Mouse (Mus musculus) heart, postnatal 10 days (tissue): Measurements from ENCODE around the gene 4933434E20Rik. TPM values are rescaled to one million over a fixed set of nuclear protein-coding genes. Genes with fewer than 3 reads are reported as not detected.
A peak's percentile ranks its signal among the peaks of the same experiment; 100 is the strongest.

Source experiments
- DNase-seq, 2 experiments: peaks; one replicate each; pipeline ENCODE4 v3.0.0; 2021
- intact Hi-C: fragments of 180-260 bp; cut with DNase I; formaldehyde crosslinking; loops from one replicate; pipeline ENCODE4 v1.15.1; 2025
- total RNA-seq, 2 experiments: library from RNA; stranded (reverse); gene quantifications; 2 replicates each; pipeline ENCODE4 v1.2.3; 2021

The 4933434E20Rik gene
- total RNA-seq, 2 experiments from 2014 or later, result 56.2 to 63.2 TPM

DNA sequence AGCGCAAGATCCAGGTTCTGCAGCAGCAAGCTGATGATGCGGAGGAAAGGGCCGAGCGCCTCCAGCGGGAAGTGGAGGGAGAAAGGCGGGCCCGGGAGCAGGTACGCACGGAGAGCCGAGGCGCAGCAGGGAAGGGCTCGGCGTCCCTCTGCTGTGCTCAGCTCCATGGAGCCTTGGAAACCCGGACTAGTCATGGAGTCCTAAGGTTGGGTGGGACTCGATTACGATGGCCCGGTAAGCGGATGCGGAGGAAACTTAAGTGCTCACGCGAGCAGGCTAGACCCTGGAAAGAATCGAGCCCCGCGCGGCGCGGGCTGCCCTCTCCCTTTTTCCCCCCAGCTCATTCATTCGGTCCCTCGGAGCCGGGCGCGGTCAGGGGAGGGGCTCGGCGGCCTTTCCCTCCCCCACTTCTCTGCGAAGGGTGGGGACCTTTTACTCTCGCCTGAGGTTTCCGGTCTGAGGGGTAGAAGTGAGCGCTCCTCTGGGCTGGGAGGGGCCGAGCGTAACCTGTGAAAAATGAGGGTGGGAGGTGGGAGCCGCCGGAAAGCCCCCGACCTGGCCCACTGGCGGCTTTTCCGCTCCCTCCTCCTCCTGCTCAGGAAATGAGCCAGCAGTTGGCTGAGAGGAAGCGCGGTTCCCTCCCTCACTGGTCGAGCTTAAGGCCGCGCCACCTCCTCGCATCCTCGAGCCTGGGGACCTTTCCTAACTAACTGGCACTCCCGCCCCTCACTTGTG, 28.5 kb downstream of the 4933434E20Rik start:
- peak; percentile 81 for DNase-seq
- intact Hi-C loops, result loop anchor here (10.0 kb wide), 1 partner anchor 295 kb away; no protein-coding TSS in a partner anchor

DNA sequence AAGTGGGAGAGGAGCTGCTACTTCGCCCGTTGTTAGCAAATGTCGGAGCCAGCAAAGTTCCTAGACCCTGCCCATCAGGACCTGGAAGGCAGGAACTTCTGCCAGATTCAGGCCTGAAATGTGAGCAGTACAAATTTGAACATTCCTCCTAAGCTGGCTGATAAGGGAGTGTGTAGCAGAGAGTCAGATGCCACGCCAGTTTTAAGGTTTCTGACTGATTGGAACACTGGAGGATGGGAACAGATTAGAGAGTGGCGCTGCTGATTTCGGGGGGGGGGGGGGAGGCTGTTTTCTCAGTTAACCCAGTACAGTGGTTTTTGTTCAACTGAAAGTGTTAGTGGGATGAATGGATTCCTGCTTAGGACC, 29.0 kb downstream of the 4933434E20Rik start:
- no peak for DNase-seq
- intact Hi-C loops, result no loop called here

DNA sequence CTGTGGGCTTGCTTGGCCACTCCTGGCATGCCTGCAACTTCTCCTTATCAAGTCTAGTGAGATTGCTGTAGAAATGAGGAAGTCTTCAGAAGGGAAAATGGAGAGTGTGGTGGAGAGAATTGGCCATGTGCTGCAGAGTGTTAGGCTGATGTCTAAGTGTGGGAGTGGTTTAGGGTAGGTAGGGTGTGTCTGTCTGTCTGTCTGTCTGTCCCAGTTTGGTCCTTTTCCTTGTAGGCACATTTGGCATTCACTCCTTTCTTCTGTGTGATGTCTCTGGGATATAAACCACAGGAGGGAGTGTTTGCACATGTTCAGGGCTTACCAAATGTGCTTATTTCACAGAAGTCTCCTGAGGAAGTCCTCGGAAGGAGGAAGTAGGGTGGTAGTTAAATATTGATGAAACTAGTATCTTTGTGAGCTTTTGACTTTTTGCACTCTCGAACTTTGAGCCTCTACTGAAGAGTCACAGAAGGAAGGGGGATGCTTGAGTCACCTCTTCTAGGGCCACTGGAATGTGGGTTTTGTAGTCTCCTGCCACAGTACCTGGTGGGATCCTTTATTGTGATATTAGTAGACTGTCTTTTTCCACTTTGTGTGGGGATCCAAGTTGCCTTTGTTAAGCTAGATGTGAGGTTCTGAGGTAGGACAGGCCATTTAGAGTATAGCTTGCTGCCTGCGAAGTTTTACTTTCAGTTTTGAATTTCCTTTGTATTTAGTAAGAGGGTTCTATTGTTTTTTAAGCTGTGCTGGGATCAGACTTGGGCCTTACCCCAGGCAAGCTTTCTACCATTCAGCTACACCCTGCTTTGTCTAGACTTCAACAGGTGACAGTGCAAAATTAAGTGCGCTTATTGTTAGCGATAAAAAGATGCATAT, 30.2 kb downstream of the 4933434E20Rik start:
- intact Hi-C loops, result no loop called here
- DNase-seq, result peak in 1 of 2 experiments; percentile 12

DNA sequence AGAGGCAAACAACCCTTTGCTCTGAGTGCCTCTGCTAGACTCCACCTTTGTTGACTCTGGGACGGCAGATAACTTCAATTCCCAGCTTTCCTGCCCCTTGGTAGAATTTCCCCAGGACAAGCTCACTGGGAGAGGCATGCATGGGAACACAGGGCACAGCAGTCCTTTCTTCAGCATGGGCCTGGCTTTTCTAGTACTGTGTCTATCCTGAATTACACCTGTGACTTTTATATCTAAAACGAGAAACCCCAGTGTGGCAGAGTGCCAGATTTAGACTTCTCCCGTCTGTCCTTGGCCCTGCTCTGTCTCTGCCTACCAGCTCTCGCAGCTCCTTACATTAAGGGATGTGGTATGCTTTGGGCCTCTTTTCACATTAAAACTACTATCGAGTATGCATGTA, 31.6 kb downstream of the 4933434E20Rik start:
- DNase-seq, result peak; percentile 22 to 25
- intact Hi-C loops, result no loop called here

DNA sequence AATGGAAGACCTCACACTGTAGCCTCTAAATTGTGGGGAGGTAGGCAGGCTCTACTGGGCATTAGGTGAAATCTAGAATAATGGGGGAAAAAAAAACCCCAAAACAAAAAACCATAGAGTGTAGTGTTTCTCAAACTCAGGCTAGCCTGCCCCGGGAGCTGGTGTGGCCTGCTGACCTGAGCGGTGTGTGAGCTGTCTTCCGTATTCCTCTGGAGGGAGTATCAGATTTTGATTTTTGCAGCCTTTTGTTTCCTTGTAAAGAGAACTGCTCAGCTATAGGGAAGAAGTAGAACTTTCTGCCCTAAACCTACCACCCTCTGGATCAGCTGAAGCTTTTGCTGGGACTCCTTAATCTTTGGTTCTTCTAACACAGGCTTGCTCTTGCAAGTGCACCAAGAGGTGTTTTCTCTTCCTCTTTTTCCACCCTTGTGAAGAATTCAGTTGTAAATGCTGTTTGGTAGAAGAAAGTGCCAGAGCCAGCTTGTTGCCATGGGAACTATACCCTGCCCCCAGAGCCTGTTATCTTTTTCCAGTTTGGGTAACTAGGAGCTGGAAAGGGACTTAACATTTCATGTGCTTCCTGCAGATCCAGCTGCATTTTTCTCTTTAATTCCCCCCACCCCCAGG, 32.4 kb downstream of the 4933434E20Rik start:
- intact Hi-C loops, result no loop called here
- DNase-seq, result no peak

DNA sequence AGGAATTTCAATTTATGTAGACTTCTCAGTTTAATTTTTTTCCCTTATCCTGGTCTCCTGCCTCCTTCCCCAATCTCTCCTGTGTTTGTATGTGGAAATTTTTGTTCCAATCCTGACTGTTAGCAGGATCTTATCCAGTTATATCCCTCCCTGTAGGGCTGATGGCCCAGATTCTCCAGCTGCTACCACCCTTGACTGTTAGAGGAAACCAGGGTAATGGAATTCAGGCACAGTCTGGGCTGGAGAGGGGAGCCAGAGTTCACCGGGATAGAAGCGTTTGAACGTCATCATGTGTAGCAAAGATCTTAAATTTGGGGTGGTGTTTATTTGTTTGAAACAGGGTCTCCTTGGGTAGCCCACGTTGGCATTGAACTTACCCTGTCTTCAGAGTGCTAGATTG, 33.4 kb downstream of the 4933434E20Rik start:
- intact Hi-C loops, result no loop called here

DNA sequence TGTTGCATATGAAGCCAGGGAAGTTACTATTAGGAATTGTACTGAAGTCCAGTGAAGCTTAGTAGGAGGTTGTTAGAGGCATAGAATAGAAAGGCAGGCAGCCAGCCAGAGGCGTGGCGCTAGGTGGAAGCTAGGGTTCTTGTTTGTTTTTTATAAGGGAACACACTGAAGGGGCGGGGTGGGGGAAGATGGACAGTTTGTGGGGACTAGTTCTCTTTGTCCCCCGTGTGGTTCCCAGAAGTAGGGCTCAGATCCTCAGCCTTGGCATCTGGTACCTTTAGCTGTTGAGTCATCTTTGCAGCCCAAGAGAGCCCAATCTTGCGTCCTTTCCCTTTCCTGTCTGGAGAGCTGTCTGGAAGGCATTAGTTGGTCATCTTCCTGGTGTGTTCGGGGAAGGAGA, 33.8 kb downstream of the 4933434E20Rik start:
- intact Hi-C loops, result no loop called here
- DNase-seq, result peak; percentile 12 to 27

More for the DNA sequence above, 33.4 kb downstream of the 4933434E20Rik start:
- DNase-seq, result peak; percentile 37 to 48

DNA sequence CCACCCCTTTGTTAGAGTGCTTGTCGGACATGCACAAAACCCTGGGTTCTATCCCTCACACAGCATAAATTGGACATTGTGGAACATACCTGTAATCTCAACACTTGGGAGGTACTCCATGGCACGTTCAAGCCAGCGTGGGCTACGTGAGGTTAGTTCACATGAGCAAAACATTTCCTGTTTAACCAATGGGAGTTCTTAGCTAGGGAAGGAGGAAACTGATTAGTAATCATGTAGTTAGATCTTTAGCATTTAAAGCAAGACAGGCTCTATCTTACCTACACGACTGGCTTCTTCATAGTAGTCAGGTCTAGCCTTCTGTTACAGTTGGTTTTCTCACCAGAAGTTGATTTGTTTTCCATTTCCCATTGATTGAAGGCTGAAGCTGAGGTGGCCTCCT, 34.6 kb downstream of the 4933434E20Rik start:
- DNase-seq, result no peak
- intact Hi-C loops, result no loop called here

DNA sequence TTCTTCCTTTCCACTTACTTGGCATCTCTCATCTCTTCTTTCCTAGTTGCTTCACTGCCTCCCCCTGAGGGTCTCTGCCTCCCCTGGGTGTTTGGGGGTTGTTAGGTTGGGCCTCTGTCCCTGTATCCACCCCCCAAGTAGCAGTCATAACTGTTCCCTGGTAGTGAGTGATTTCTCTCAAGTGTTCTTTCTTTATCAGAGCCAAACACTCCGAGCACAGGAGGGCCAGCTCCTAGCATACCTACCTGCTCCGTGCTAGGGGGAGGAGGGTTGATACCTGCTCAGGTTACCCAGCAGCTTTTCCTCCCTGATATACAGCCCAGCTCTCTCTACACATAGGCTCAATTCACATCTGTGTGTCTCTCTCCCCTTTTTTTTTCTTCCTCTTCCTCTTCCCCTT, 37.2 kb downstream of the 4933434E20Rik start:
- DNase-seq, result no peak
- intact Hi-C loops, result no loop called here

DNA sequence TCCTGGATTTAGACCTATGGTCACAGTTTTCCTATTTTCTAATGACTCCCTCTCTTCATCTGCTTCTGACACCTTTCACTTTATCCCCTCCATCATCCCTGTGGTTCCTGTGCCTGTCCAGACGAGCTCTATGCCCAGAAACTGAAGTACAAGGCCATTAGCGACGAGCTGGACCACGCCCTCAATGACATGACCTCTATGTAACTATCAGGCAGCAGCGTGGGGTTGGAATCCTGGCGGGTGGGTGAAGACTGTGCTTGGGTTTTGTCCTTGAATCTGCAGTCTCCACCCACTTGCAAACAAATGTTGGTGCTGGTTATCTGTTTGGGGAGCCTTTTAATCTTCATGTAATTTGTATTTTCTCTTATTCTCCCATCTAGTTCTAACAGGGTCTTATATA, 39.5 kb downstream of the 4933434E20Rik start:
- DNase-seq, result no peak
- intact Hi-C loops, result no loop called here

DNA sequence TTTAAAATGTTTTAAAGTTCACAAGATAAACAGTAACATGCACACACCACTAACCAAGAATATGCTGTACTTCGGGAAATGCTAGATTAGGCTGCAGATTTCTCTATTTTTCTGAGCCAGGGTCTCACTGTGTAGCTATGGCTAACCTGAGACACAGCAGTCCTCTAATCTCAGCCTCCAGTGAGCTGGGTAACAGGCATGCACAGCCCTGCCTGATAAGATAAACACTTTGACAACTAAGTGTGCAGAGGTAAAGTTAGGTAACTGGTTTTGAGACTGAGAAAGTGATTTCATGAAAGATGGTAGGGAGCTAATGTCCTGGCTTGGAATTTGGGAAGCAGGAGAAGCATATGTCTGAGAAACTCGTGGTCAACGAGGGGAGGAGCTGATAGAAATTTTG, 43.0 kb downstream of the 4933434E20Rik start:
- intact Hi-C loops, result no loop called here
- DNase-seq, result no peak

DNA sequence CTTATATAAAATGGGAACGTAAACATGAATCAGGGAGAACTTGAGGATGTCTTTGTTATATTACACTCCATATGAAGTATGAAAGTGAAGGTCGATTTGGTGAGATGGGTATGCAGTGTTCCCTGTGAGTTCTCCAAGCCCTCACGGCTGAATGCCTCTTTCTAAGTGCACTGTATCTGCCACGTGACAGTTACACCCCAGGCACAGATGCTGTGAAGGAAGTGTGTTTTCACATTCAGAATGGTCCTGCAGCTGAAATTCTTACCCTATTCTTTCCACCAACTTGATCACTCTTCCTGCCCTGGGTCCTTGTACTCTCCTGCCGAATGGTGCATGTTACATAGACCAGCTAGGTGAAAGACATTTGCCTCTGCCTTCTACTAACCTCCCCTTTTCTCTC, 46.5 kb downstream of the 4933434E20Rik start:
- DNase-seq, result no peak
- intact Hi-C loops, result no loop called here

DNA sequence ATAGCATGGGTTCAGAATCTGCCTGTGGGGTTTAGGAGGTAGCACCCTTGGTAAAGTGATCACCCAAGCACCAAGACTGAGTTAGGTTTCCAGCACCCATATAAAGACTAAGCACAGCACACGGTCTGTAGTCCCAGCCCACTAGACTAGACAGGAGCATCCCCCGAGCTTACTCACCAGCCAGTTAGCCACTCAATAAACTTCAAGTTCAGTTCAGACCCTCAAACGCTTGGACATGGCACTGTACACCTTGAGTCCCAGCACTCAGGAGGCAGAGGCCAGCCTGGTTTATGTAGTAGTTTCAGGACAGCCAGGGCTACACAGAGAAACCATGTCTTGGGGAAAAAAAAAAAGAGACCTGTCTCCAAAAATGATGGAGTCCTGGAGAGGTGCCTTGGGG, 49.6 kb downstream of the 4933434E20Rik start:
- DNase-seq, result no peak
- intact Hi-C loops, result no loop called here

DNA sequence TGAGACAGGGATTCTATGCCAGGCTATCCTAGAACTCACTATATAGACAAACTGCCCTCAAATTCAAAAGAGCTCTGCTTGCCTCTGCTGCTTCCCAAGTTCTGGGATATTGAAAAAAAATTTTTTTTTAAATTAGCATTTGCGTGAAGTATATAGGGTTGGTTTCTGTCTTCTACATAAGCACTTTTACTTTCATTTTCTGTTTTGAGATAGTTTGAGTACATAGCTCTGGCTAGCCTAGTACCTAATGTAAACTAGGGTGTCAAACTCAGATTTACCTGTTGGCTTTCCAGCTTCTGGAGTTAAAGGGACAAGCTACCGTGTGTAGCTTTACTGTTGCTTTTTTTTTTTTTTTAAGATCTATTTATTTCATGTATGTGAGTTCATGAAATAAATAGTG, 50.2 kb downstream of the 4933434E20Rik start:
- DNase-seq, result no peak
- intact Hi-C loops, result no loop called here

DNA sequence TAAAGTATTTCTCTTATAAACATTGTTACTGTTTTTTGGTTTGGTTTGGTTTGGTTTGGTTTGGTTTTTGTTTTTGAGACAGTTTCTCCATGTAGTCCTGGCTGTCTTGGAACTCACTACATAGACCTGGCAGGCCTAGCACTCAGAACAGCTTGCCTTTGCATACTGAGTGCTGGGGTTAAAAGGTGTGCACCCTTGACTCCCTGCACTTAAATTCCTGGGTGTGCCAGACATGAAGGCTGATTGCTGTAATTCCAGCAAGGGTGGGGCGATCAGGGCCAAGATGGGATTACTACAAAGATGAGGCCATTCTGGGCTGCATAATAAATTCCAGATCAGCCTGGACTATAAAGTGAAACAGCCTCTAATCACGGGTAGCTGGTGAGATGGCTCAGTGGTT, 50.8 kb downstream of the 4933434E20Rik start:
- DNase-seq, result no peak
- intact Hi-C loops, result no loop called here

DNA sequence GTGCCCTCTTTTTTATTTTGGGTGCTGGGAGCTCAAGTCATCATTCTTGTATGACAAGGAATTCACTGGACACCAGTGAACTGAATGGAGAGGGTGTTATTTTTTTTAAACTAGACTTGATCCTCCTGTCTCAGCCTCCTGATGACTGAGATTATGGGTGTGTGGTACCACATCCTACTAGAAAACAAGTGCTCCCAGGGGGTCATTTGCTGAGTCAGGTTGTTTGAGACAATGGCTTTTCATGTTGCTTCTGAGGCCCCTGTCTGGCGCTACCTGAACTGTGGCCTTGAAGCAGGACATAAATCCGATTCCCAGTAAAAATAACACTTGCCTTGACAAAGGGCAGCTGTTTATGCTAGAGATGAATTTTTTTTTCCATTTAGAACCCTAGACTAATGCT, 51.7 kb downstream of the 4933434E20Rik start:
- intact Hi-C loops, result no loop called here
- no peak for DNase-seq

DNA sequence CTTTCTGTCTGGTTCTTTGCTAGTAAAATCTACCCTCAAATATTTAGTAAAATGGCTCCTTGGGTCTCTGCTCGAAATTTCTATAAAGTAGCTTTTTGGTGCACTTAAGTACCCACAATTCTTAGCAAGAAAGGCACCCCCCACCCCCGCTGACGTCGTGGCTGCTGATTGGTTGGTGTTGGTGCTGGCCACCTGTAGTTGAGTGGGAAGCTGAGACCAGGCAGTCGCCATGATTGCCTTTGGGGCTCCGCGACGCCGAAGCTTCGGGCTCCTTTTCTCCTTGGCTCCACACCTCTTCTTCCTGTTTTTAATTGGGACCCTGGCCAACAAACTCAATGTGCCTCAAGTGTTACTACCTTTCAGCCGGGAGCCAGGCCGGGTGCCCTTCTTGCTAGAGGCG, 52.5 kb downstream of the 4933434E20Rik start, which contains the start of gene Nup210l:
Gene Nup210l, plus strand, starts transcription at position 195 of the 400 bp plus-strand sequence.
- intact Hi-C loops, result no loop called here
- DNase-seq, result no peak

DNA sequence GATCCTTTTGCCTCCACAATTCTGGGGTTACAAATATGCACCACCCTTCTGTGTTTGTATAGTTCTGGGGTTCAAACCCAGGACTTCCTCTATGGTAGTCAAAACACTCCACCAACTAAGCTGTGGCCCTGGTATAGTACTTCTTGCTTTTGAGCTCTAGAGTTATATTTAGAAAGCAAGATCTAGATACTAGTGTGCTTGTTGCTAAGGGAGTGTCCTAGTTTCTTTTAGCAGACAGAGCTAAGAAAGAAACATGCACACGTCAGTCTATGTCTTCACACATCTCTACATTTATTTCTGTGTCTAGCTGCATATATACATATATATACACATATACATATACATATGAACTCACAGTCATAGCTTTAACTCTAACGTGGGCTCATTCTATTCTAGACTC, 60.3 kb downstream of the 4933434E20Rik start:
- intact Hi-C loops, result no loop called here
- no peak for DNase-seq

DNA sequence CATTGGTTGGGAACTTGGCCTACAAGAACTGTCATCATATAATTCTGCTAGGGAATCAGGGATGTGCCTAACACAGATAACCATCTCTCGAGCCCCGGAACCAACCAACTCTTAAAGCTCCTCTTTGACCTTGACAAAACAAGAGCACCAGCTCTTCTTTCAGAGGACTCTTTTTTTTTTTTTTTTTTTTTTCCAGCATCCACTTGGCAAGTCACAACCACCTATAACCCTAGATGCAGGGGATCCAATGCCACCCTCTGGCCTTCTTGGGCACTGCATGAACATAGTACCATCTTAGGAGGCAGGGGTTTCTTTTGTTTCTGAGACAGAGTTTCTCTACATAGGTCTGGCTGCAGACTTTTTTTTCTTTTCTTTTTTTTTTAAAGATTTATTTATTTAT, 62.9 kb downstream of the 4933434E20Rik start:
- intact Hi-C loops, result no loop called here
- DNase-seq, result peak in 1 of 2 experiments; percentile 21

DNA sequence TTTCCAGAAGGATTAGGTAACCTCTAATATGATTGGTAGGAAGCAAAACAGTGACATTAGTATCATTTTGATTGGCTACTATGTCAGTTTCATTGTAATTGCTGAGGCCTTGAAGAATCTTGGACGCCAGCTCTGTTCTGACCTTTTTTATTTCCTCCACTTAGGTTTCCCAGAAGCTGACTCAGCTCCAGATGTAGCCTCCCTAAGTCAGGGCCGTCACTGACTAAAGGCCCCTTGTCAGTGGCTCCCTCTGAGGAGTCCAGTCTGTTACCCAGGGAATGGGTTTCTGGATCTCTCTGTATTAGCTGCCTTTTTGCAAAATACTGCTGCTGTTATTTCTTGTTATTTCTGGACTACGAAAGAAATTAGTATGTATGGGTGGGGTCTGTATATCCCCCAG, 64.1 kb downstream of the 4933434E20Rik start:
- intact Hi-C loops, result no loop called here

More for the DNA sequence above, 64.1 kb downstream of the 4933434E20Rik start:
- peak in 1 of 2 experiments; percentile 12 for DNase-seq
